ENCODE assay signal across 8 mouse cellular contexts in the genomic region with DNA sequence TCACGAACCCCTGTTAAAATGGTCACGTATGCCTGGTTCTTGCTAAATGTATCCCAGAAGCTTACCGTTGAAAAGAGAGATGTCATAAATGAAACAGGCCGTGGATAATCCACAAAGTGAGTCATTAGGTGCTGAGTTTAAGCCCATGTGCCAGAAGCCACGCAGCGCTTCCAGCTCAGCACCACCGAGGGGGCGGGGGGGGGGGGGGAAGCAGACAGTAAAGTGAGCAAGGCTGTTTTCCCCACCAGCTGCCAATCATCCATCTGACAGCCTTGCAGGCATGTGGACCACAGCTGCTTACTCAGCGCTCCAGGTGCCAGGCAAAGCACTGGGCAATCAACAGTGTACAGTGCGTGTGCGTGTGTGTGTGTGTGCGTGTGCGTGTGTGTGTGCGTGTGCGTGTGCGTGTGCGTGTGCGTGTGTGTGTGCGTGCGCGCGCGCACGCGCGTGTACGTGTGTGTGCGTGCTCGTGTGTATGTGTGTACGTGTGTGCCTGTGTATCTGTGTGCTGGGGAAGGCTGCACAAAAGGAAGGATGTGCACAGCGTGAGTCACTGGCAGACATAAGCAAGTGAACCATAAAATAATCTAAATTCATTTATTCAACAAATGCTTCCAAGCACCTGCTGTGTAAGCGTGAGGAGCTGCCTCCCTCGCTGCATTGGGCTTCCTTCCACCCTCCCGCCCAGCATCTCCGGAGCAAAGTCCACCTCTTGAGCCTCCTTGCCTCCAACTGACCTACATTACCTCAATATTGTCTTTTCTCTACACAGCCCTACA. TPM values are rescaled to one million over a fixed set of nuclear protein-coding genes. Genes with fewer than 3 reads are reported as not detected.
DNase-seq lines count a peak whose midpoint lies in the region; ATAC-seq and TF ChIP-seq lines count a peak whose summit lies in the region.

No protein-coding gene starts in this region.

- peaks cover 13% of the 10 kb centered on the region for H3K4me1 ChIP-seq in heart, embryonic 11.5 days (ENCODE audit: control insufficient read depth, insufficient read depth, low read length)
- 0 out of 2 replicates have a peak, but pooled peaks cover 5% of the 10 kb centered on the region for H3K4me1 ChIP-seq in kidney, embryonic 14.5 days (ENCODE audit: control insufficient read depth, insufficient read depth, low read length)
- peaks cover 14% of the 10 kb centered on the region for H3K4me1 ChIP-seq in stomach, embryonic 16.5 days (ENCODE audit: control insufficient read depth, insufficient read depth, low read length)
- H3K4me1 ChIP-seq in thymus, adult 2 months (replicated peaks; ENCODE audit: control insufficient read depth, insufficient read depth, low read length): peaks cover 8% of the 10 kb centered on the region

- DNase-seq in heart, adult 8-10 months (ENCODE audit: low spot score): no peak
- DNase-seq in right cerebral cortex, adult 2 months (ENCODE audit: low spot score in 2 of 2): peak; percentile 38 to 66
- no peak for DNase-seq in right cerebral cortex, postnatal 14 days
- no peak for DNase-seq in ovary, postnatal 10 days (ENCODE audit: low spot score)
- no peak for DNase-seq in thymus, adult 2 months

- H3K9me3 ChIP-seq in heart, embryonic 11.5 days (replicated peaks; ENCODE audit: control insufficient read depth, low read length): no peaks in the 10 kb centered on the region
- no peaks in the 10 kb centered on the region for H3K9me3 ChIP-seq in kidney, embryonic 14.5 days (ENCODE audit: control insufficient read depth, low read length)
- H3K9me3 ChIP-seq in stomach, embryonic 16.5 days (replicated peaks; ENCODE audit: control insufficient read depth, low read length): no peaks in the 10 kb centered on the region

- no peaks in the 10 kb centered on the region for H3K36me3 ChIP-seq in heart, embryonic 11.5 days (ENCODE audit: control insufficient read depth, insufficient read depth, low read length)
- H3K36me3 ChIP-seq in kidney, embryonic 14.5 days (ENCODE audit: control insufficient read depth, insufficient read depth, low read length): no peaks in the 10 kb centered on the region
- H3K36me3 ChIP-seq in stomach, embryonic 16.5 days (ENCODE audit: control insufficient read depth, insufficient read depth, low read length): no peaks in the 10 kb centered on the region
- H3K36me3 ChIP-seq in thymus, adult 2 months (ENCODE audit: control insufficient read depth, insufficient read depth, low read length): no peaks in the 10 kb centered on the region

- H3K9ac ChIP-seq in heart, embryonic 11.5 days (ENCODE audit: low read depth, low read length): no peak overlapping the region
- H3K9ac ChIP-seq in kidney, embryonic 14.5 days (ENCODE audit: low read depth, low read length): no peak overlapping the region
- H3K9ac ChIP-seq in stomach, embryonic 16.5 days (ENCODE audit: low read length): no peak overlapping the region

- TF ChIP-seq POLR2A in thymus, adult 2 months (IDR thresholded peaks at IDR 0.05; ENCODE audit: control insufficient read depth, extremely low read depth, insufficient read depth, low read length, poor library complexity): no peak

- 0 out of 2 replicates have a peak overlapping the region, but pooled peaks have one; percentile 2 for H3K4me3 ChIP-seq in heart, embryonic 11.5 days (ENCODE audit: low read depth, low read length)
- H3K4me3 ChIP-seq in kidney, embryonic 14.5 days (ENCODE audit: low read length): no peak overlapping the region
- H3K4me3 ChIP-seq in stomach, embryonic 16.5 days (replicated peaks; ENCODE audit: low read length): no peak overlapping the region
- H3K4me3 ChIP-seq in thymus, adult 2 months (ENCODE audit: control insufficient read depth, insufficient read depth, low read length): no peak overlapping the region

- peaks cover 24% of the 10 kb centered on the region for H3K27me3 ChIP-seq in heart, embryonic 11.5 days (ENCODE audit: control insufficient read depth, insufficient read depth, low read length)
- peaks cover 7% of the 10 kb centered on the region; the same call in 1 of the 2 replicates for H3K27me3 ChIP-seq in kidney, embryonic 14.5 days (ENCODE audit: control insufficient read depth, insufficient read depth, low read length)
- peaks cover 10% of the 10 kb centered on the region; the same call in 1 of the 2 replicates for H3K27me3 ChIP-seq in stomach, embryonic 16.5 days (ENCODE audit: control insufficient read depth, insufficient read depth, low read length)
- no peaks in the 10 kb centered on the region for H3K27me3 ChIP-seq in thymus, adult 2 months (ENCODE audit: control insufficient read depth, insufficient read depth, low read length)

- TF ChIP-seq CTCF in thymus, adult 2 months (IDR thresholded peaks at IDR 0.05; ENCODE audit: borderline replicate concordance, control insufficient read depth, extremely low read depth, insufficient read depth, low read length, poor library complexity): no peak

- peak overlapping the region; percentile 42 for H3K4me2 ChIP-seq in heart, embryonic 11.5 days
- H3K4me2 ChIP-seq in kidney, embryonic 14.5 days (replicated peaks; ENCODE audit: low read depth, low read length): 0 out of 2 replicates have a peak overlapping the region, but pooled peaks have one; percentile 21
- H3K4me2 ChIP-seq in stomach, embryonic 16.5 days (ENCODE audit: low read depth, low read length): 0 out of 2 replicates have a peak overlapping the region, but pooled peaks have one; percentile 27

- 56% methylated on average over 34 of the region's 35 CpGs for WGBS in heart, embryonic 11.5 days (ENCODE audit: insufficient replicate concordance)
- whole genome bisulfite sequencing in kidney, embryonic 14.5 days: 49% methylated on average over 34 of the region's 35 CpGs
- 53% methylated on average over 35 of the region's 35 CpGs for WGBS in stomach, embryonic 16.5 days
- WGBS in thymus, adult 2 months: 72% methylated on average over 35 of the region's 35 CpGs

- no peak for ATAC-seq in heart, embryonic 11.5 days (replicated peaks; ENCODE audit: insufficient number of reproducible peaks, low FRiP score, low TSS enrichment)
- ATAC-seq in kidney, embryonic 14.5 days (ENCODE audit: low FRiP score, low TSS enrichment): no peak
- no peak for ATAC-seq in stomach, embryonic 16.5 days (ENCODE audit: insufficient read depth, low FRiP score)

- H3K27ac ChIP-seq in heart, embryonic 11.5 days (ENCODE audit: low read depth, low read length): no peak overlapping the region
- no peak overlapping the region for H3K27ac ChIP-seq in kidney, embryonic 14.5 days (ENCODE audit: low read depth, low read length)
- no peak overlapping the region for H3K27ac ChIP-seq in stomach, embryonic 16.5 days (ENCODE audit: low read length)
- no peak overlapping the region for H3K27ac ChIP-seq in thymus, adult 2 months (ENCODE audit: control insufficient read depth, insufficient read depth, low read length)

RNA-seq across cellular contexts. Expression of gene Rpl38, which starts 31.4 kb away (rescaled TPM):
- polyA plus RNA-seq in heart, embryonic 11.5 days (2014; fragmentation: Nextera tagmentation; extraction: Ambion mirVana): 781 and 853 TPM in 2 replicates
- 100 to 1,000 TPM; 505 to 715 (median 618) TPM for total RNA-seq in heart, adult 8-10 months (2022)
- 1,061 and 1,397 TPM in 2 replicates for polyA plus RNA-seq in kidney, embryonic 14.5 days (2014; fragmentation: Nextera tagmentation; extraction: Ambion mirVana)
- polyA plus RNA-seq in stomach, embryonic 16.5 days (2015; fragmentation: Nextera tagmentation; extraction: Ambion mirVana): 797 and 998 TPM in 2 replicates
- polyA plus RNA-seq in thymus, adult 2 months (2012; rRNA removed): 481 and 516 TPM in 2 replicates

RNA-seq across cellular contexts. Expression of gene Ttyh2, which starts 38.3 kb away (rescaled TPM):
- 5.0 and 5.1 TPM in 2 replicates for polyA plus RNA-seq in heart, embryonic 11.5 days (2014; fragmentation: Nextera tagmentation; extraction: Ambion mirVana)
- total RNA-seq in heart, adult 8-10 months (2022): 1 to 10 TPM; 3.0 to 4.6 (median 3.4) TPM
- polyA plus RNA-seq in kidney, embryonic 14.5 days (2014; fragmentation: Nextera tagmentation; extraction: Ambion mirVana): 9.1 and 10.4 TPM in 2 replicates
- polyA plus RNA-seq in stomach, embryonic 16.5 days (2015; fragmentation: Nextera tagmentation; extraction: Ambion mirVana): 15.6 and 17.3 TPM in 2 replicates
- 17.1 and 17.3 TPM in 2 replicates for polyA plus RNA-seq in thymus, adult 2 months (2012; rRNA removed)

Comparison
In these comparisons a context has a peak if more than half of its experiments do, and no peak if none do; other contexts are left out.
1. DNase-seq: peak in right cerebral cortex, adult 2 months (2 of 2); none in heart, adult 8-10 months (single experiment), right cerebral cortex, postnatal 14 days (single experiment), ovary, postnatal 10 days (single experiment) and thymus, adult 2 months (single experiment).
2. Peak in every context shown above with its lines, with median percentiles within 50 percentile points of each other: H3K4me2 ChIP-seq.